Mouse (Mus musculus): ENCODE results near the gene Cep170b. TPM values are rescaled to one million over a fixed set of nuclear protein-coding genes. Genes with fewer than 3 reads are reported as not detected.

Cep170b gene
- polyA plus RNA-seq, 1 experiment from 2014 or later, result 31.7 TPM

- H3K4me2 ChIP-seq (ENCODE audit: low read length), result no peak overlapping the region
- 90% methylated on average over 31 of the region's 31 CpGs for WGBS
- no peak for ATAC-seq (ENCODE audit: low FRiP score, low TSS enrichment)
- H3K9me3 ChIP-seq (ENCODE audit: control insufficient read depth, low read length), result no peaks in the 10 kb centered on the region
- peaks cover 87% of the 10 kb centered on the region for H3K36me3 ChIP-seq (ENCODE audit: control insufficient read depth, insufficient read depth, low read length)
- H3K9ac ChIP-seq (replicated peaks; ENCODE audit: low read length), result no peak overlapping the region
- no peaks in the 10 kb centered on the region for H3K27me3 ChIP-seq (ENCODE audit: control insufficient read depth, insufficient read depth, low read length)
- H3K4me3 ChIP-seq (replicated peaks; ENCODE audit: low read depth, low read length), result no peak overlapping the region
- no peak overlapping the region for H3K27ac ChIP-seq (replicated peaks; ENCODE audit: low read depth, low read length)
- no peaks in the 10 kb centered on the region for H3K4me1 ChIP-seq (ENCODE audit: control insufficient read depth, insufficient read depth, low read length)
- no peak for DNase-seq
Measured at GRCm38 (mm10) chr12:112738281-112739022, 18.2 kb downstream of the Cep170b start.

GRCm38 (mm10) chr12:112739023-112739568 lies 18.8 kb downstream of the Cep170b start:
- no peak overlapping the region for H3K27ac ChIP-seq (replicated peaks; ENCODE audit: low read depth, low read length)
- ATAC-seq (ENCODE audit: low FRiP score, low TSS enrichment) (no peak), DNase-seq (no peak)
- no peaks in the 10 kb centered on the region for H3K27me3 ChIP-seq (ENCODE audit: control insufficient read depth, insufficient read depth, low read length)
- no peaks in the 10 kb centered on the region for H3K4me1 ChIP-seq (ENCODE audit: control insufficient read depth, insufficient read depth, low read length)
- no peaks in the 10 kb centered on the region for H3K9me3 ChIP-seq (ENCODE audit: control insufficient read depth, low read length)
- WGBS, result 90% methylated on average over 24 of the region's 24 CpGs
- no peak overlapping the region for H3K4me3 ChIP-seq (replicated peaks; ENCODE audit: low read depth, low read length)
- peaks cover 87% of the 10 kb centered on the region for H3K36me3 ChIP-seq (ENCODE audit: control insufficient read depth, insufficient read depth, low read length)
- H3K4me2 ChIP-seq (ENCODE audit: low read length), result no peak overlapping the region
- H3K9ac ChIP-seq (replicated peaks; ENCODE audit: low read length), result no peak overlapping the region

GRCm38 (mm10) chr12:112742768-112743167 lies 22.5 kb downstream of the Cep170b start:
- Histone ChIP-seq H3K4me1 (ENCODE audit: control insufficient read depth, insufficient read depth, low read length) (peaks cover 9% of the 10 kb centered on the region), H3K27ac (replicated peaks; ENCODE audit: low read depth, low read length) (no peak overlapping the region), H3K9ac (replicated peaks; ENCODE audit: low read length) (no peak overlapping the region), H3K4me2 (ENCODE audit: low read length) (no peak overlapping the region), H3K27me3 (ENCODE audit: control insufficient read depth, insufficient read depth, low read length) (no peaks in the 10 kb centered on the region), H3K9me3 (ENCODE audit: control insufficient read depth, low read length) (no peaks in the 10 kb centered on the region), H3K36me3 (ENCODE audit: control insufficient read depth, insufficient read depth, low read length) (peaks cover 65% of the 10 kb centered on the region), H3K4me3 (replicated peaks; ENCODE audit: low read depth, low read length) (no peak overlapping the region)
- 75% methylated on average over 6 of the region's 6 CpGs for WGBS
- DNase-seq, result no peak
- no peak for ATAC-seq (ENCODE audit: low FRiP score, low TSS enrichment)

GRCm38 (mm10) chr12:112743168-112743975 lies 23.1 kb downstream of the Cep170b start:
- H3K4me3 ChIP-seq (replicated peaks; ENCODE audit: low read depth, low read length), result no peak overlapping the region
- H3K4me1 ChIP-seq (ENCODE audit: control insufficient read depth, insufficient read depth, low read length), result peaks cover 9% of the 10 kb centered on the region
- WGBS, result 57% methylated on average over 25 of the region's 25 CpGs
- DNase-seq, result peak; percentile 88
- H3K27ac ChIP-seq (replicated peaks; ENCODE audit: low read depth, low read length), result no peak overlapping the region
- H3K9ac ChIP-seq (replicated peaks; ENCODE audit: low read length), result no peak overlapping the region
- no peaks in the 10 kb centered on the region for H3K27me3 ChIP-seq (ENCODE audit: control insufficient read depth, insufficient read depth, low read length)
- ATAC-seq (ENCODE audit: low FRiP score, low TSS enrichment), result no peak
- no peak overlapping the region for H3K4me2 ChIP-seq (ENCODE audit: low read length)
- peaks cover 59% of the 10 kb centered on the region for H3K36me3 ChIP-seq (ENCODE audit: control insufficient read depth, insufficient read depth, low read length)
- no peaks in the 10 kb centered on the region for H3K9me3 ChIP-seq (ENCODE audit: control insufficient read depth, low read length)

- H3K36me3 ChIP-seq (ENCODE audit: control insufficient read depth, insufficient read depth, low read length), result peaks cover 50% of the 10 kb centered on the region
- no peak overlapping the region for H3K4me3 ChIP-seq (replicated peaks; ENCODE audit: low read depth, low read length)
- H3K4me1 ChIP-seq (ENCODE audit: control insufficient read depth, insufficient read depth, low read length), result peaks cover 9% of the 10 kb centered on the region
- H3K9me3 ChIP-seq (ENCODE audit: control insufficient read depth, low read length), result no peaks in the 10 kb centered on the region
- no peak overlapping the region for H3K9ac ChIP-seq (replicated peaks; ENCODE audit: low read length)
- ATAC-seq (ENCODE audit: low FRiP score, low TSS enrichment) (no peak), DNase-seq (no peak)
- no peak overlapping the region for H3K4me2 ChIP-seq (ENCODE audit: low read length)
- no peak overlapping the region for H3K27ac ChIP-seq (replicated peaks; ENCODE audit: low read depth, low read length)
- no peaks in the 10 kb centered on the region for H3K27me3 ChIP-seq (ENCODE audit: control insufficient read depth, insufficient read depth, low read length)
- 90% methylated on average over 11 of the region's 11 CpGs for WGBS
Measured at GRCm38 (mm10) chr12:112744211-112744610, 24.0 kb downstream of the Cep170b start.

- H3K27me3 ChIP-seq (ENCODE audit: control insufficient read depth, insufficient read depth, low read length), result no peaks in the 10 kb centered on the region
- no peak overlapping the region for H3K4me2 ChIP-seq (ENCODE audit: low read length)
- H3K4me3 ChIP-seq (replicated peaks; ENCODE audit: low read depth, low read length), result no peak overlapping the region
- no peak overlapping the region for H3K9ac ChIP-seq (replicated peaks; ENCODE audit: low read length)
- ATAC-seq (ENCODE audit: low FRiP score, low TSS enrichment), result no peak
- H3K4me1 ChIP-seq (ENCODE audit: control insufficient read depth, insufficient read depth, low read length), result peaks cover 9% of the 10 kb centered on the region
- H3K27ac ChIP-seq (replicated peaks; ENCODE audit: low read depth, low read length), result no peak overlapping the region
- peak; percentile 13 for DNase-seq
- 87% methylated on average over 10 of the region's 10 CpGs for WGBS
- H3K9me3 ChIP-seq (ENCODE audit: control insufficient read depth, low read length), result no peaks in the 10 kb centered on the region
- H3K36me3 ChIP-seq (ENCODE audit: control insufficient read depth, insufficient read depth, low read length), result peaks cover 42% of the 10 kb centered on the region
Measured at GRCm38 (mm10) chr12:112744891-112745580, 24.8 kb downstream of the Cep170b start.

- H3K27ac ChIP-seq (replicated peaks; ENCODE audit: low read depth, low read length), result no peak overlapping the region
- H3K4me2 ChIP-seq (ENCODE audit: low read length), result no peak overlapping the region
- H3K9me3 ChIP-seq (ENCODE audit: control insufficient read depth, low read length), result no peaks in the 10 kb centered on the region
- no peak overlapping the region for H3K9ac ChIP-seq (replicated peaks; ENCODE audit: low read length)
- WGBS, result 95% methylated on average over 10 of the region's 10 CpGs
- H3K4me3 ChIP-seq (replicated peaks; ENCODE audit: low read depth, low read length), result no peak overlapping the region
- DNase-seq (no peak), ATAC-seq (ENCODE audit: low FRiP score, low TSS enrichment) (no peak)
- peaks cover 35% of the 10 kb centered on the region for H3K36me3 ChIP-seq (ENCODE audit: control insufficient read depth, insufficient read depth, low read length)
- H3K4me1 ChIP-seq (ENCODE audit: control insufficient read depth, insufficient read depth, low read length), result peaks cover 9% of the 10 kb centered on the region
- H3K27me3 ChIP-seq (ENCODE audit: control insufficient read depth, insufficient read depth, low read length), result no peaks in the 10 kb centered on the region
Measured at GRCm38 (mm10) chr12:112745716-112746115, 25.5 kb downstream of the Cep170b start.

- Histone ChIP-seq H3K27ac (replicated peaks; ENCODE audit: low read depth, low read length) (peak overlapping the region; percentile 92; the same call in 1 of the 2 replicates), H3K36me3 (ENCODE audit: control insufficient read depth, insufficient read depth, low read length) (peaks cover 28% of the 10 kb centered on the region), H3K27me3 (ENCODE audit: control insufficient read depth, insufficient read depth, low read length) (no peaks in the 10 kb centered on the region), H3K9ac (replicated peaks; ENCODE audit: low read length) (no peak overlapping the region), H3K4me1 (ENCODE audit: control insufficient read depth, insufficient read depth, low read length) (peaks cover 9% of the 10 kb centered on the region), H3K9me3 (ENCODE audit: control insufficient read depth, low read length) (no peaks in the 10 kb centered on the region), H3K4me3 (replicated peaks; ENCODE audit: low read depth, low read length) (no peak overlapping the region), H3K4me2 (ENCODE audit: low read length) (no peak overlapping the region)
- DNase-seq (no peak), ATAC-seq (ENCODE audit: low FRiP score, low TSS enrichment) (peak; percentile 11; the same call in 1 of the 2 replicates)
- WGBS, result 80% methylated on average over 4 of the region's 4 CpGs
Measured at GRCm38 (mm10) chr12:112746461-112746807, 26.2 kb downstream of the Cep170b start.
